Mouse (Mus musculus) neural tube, embryonic 10.5 days (tissue): Measurements from ENCODE around the gene Arhgap23.
A peak's percentile ranks its signal among the peaks of the same experiment; 100 is the strongest.

Experiments used
- DNase-seq: peaks from one replicate; pipeline ENCODE4 v3.0.0-alpha.2; 2017; ENCODE audit warnings: low spot score; ENCODE audit errors: extremely low spot score

Gene Arhgap23

GRCm38 (mm10) chr11:97531381-97532260 lies 116.3 kb downstream of the Arhgap23 start:
- peak; percentile 87 for DNase-seq

GRCm38 (mm10) chr11:97532354-97532753 lies 117.0 kb downstream of the Arhgap23 start:
- peak; percentile 24 for DNase-seq

- DNase-seq, result peak; percentile 48
These were observed 117.7 kb downstream of the Arhgap23 start for GRCm38 (mm10) chr11:97532950-97533582.

GRCm38 (mm10) chr11:97533653-97534052 lies 118.3 kb downstream of the Arhgap23 start:
- no peak for DNase-seq

- peak; percentile 65 for DNase-seq
These were observed 119.3 kb downstream of the Arhgap23 start for GRCm38 (mm10) chr11:97534442-97535307.

GRCm38 (mm10) chr11:97535308-97535630 lies 119.9 kb downstream of the Arhgap23 start:
- no peak for DNase-seq

- DNase-seq, result no peak
These were observed 120.3 kb downstream of the Arhgap23 start for GRCm38 (mm10) chr11:97535660-97536059.

GRCm38 (mm10) chr11:97536083-97536747 lies 120.9 kb downstream of the Arhgap23 start:
- DNase-seq, result no peak

- peak; percentile 54 for DNase-seq
These were observed 121.7 kb downstream of the Arhgap23 start for GRCm38 (mm10) chr11:97536835-97537579.

GRCm38 (mm10) chr11:97537580-97538089 lies 122.3 kb downstream of the Arhgap23 start:
- DNase-seq, result no peak

GRCm38 (mm10) chr11:97539622-97540021 lies 124.3 kb downstream of the Arhgap23 start:
- no peak for DNase-seq

- no peak for DNase-seq
These were observed 124.8 kb downstream of the Arhgap23 start for GRCm38 (mm10) chr11:97540136-97540535.

- DNase-seq, result no peak
These were observed 125.3 kb downstream of the Arhgap23 start for GRCm38 (mm10) chr11:97540604-97541003.

GRCm38 (mm10) chr11:97542171-97543150 lies 127.1 kb downstream of the Arhgap23 start:
- DNase-seq, result no peak

- no peak for DNase-seq
These were observed 127.9 kb downstream of the Arhgap23 start for GRCm38 (mm10) chr11:97543181-97543733.

GRCm38 (mm10) chr11:97543883-97544282 lies 128.6 kb downstream of the Arhgap23 start:
- no peak for DNase-seq

- no peak for DNase-seq
These were observed 130.7 kb downstream of the Arhgap23 start for GRCm38 (mm10) chr11:97545808-97546560.

GRCm38 (mm10) chr11:97546804-97547411 lies 131.6 kb downstream of the Arhgap23 start:
- peak; percentile 66 for DNase-seq
